Mouse (Mus musculus): ENCODE measurements around the gene 2010111I01Rik. TPM values are rescaled to one million over a fixed set of nuclear protein-coding genes. Genes with fewer than 3 reads are reported as not detected.
A peak's percentile ranks its signal among the peaks of the same experiment; 100 is the strongest.

Gene 2010111I01Rik
- polyA plus RNA-seq, 1 experiment from 2014 or later, result 34.6 TPM

- whole genome bisulfite sequencing, result 88% methylated on average over 12 of the region's 12 CpGs
- Histone ChIP-seq H3K4me1 (replicated peaks) (peaks cover 24% of the 10 kb centered on the region), H3K4me3 (no peak overlapping the region), H3K36me3 (no peaks in the 10 kb centered on the region; the same call in 1 of the 2 replicates), H3K27me3 (ENCODE audit: insufficient read depth, poor library complexity, severe bottlenecking) (peaks cover 5% of the 10 kb centered on the region), H3K27ac (no peak overlapping the region), H3K9me3 (no peaks in the 10 kb centered on the region)
- DNase-seq (ENCODE audit: low spot score), result no peak
Observed at GRCm38 (mm10) chr13:63246332-63246940, 281.7 kb downstream of the 2010111I01Rik start.

GRCm38 (mm10) chr13:63247041-63247440 is 282.3 kb downstream of the 2010111I01Rik start:
- no peaks in the 10 kb centered on the region for H3K9me3 ChIP-seq
- no peak overlapping the region for H3K27ac ChIP-seq
- no peak overlapping the region for H3K4me3 ChIP-seq
- no peaks in the 10 kb centered on the region for H3K27me3 ChIP-seq (ENCODE audit: insufficient read depth, poor library complexity, severe bottlenecking)
- peaks cover 18% of the 10 kb centered on the region for H3K4me1 ChIP-seq (replicated peaks)
- 80% methylated on average over 7 of the region's 7 CpGs for WGBS
- DNase-seq (ENCODE audit: low spot score), result no peak
- H3K36me3 ChIP-seq, result no peaks in the 10 kb centered on the region; the same call in 1 of the 2 replicates

- H3K27ac ChIP-seq, result no peak overlapping the region
- no peak for DNase-seq (ENCODE audit: low spot score)
- no peaks in the 10 kb centered on the region; the same call in 1 of the 2 replicates for H3K36me3 ChIP-seq
- no peaks in the 10 kb centered on the region for H3K9me3 ChIP-seq
- H3K27me3 ChIP-seq (ENCODE audit: insufficient read depth, poor library complexity, severe bottlenecking), result no peaks in the 10 kb centered on the region
- H3K4me1 ChIP-seq (replicated peaks), result peaks cover 13% of the 10 kb centered on the region
- WGBS, result 97% methylated on average over 11 of the region's 11 CpGs
- H3K4me3 ChIP-seq, result no peak overlapping the region
Observed at GRCm38 (mm10) chr13:63247631-63248030, 282.9 kb downstream of the 2010111I01Rik start.

GRCm38 (mm10) chr13:63248318-63248717 is 283.6 kb downstream of the 2010111I01Rik start:
- DNase-seq (ENCODE audit: low spot score), result no peak
- Histone ChIP-seq H3K27me3 (ENCODE audit: insufficient read depth, poor library complexity, severe bottlenecking) (no peaks in the 10 kb centered on the region), H3K4me1 (replicated peaks) (peaks cover 12% of the 10 kb centered on the region), H3K36me3 (no peaks in the 10 kb centered on the region; the same call in 1 of the 2 replicates), H3K9me3 (no peaks in the 10 kb centered on the region), H3K27ac (no peak overlapping the region), H3K4me3 (no peak overlapping the region)
- 92% methylated on average over 10 of the region's 10 CpGs for WGBS

GRCm38 (mm10) chr13:63249171-63249570 is 284.5 kb downstream of the 2010111I01Rik start:
- H3K27ac ChIP-seq, result no peak overlapping the region
- H3K4me1 ChIP-seq (replicated peaks), result peaks cover 12% of the 10 kb centered on the region
- H3K9me3 ChIP-seq, result no peaks in the 10 kb centered on the region
- H3K36me3 ChIP-seq, result no peaks in the 10 kb centered on the region; the same call in 1 of the 2 replicates
- H3K4me3 ChIP-seq, result no peak overlapping the region
- WGBS, result 91% methylated on average over 7 of the region's 7 CpGs
- H3K27me3 ChIP-seq (ENCODE audit: insufficient read depth, poor library complexity, severe bottlenecking), result no peaks in the 10 kb centered on the region
- DNase-seq (ENCODE audit: low spot score), result no peak

- H3K36me3 ChIP-seq, result no peaks in the 10 kb centered on the region
- 86% methylated on average over 8 of the region's 8 CpGs for WGBS
- no peak for DNase-seq (ENCODE audit: low spot score)
- H3K4me3 ChIP-seq, result no peak overlapping the region
- H3K27me3 ChIP-seq (ENCODE audit: insufficient read depth, poor library complexity, severe bottlenecking), result no peaks in the 10 kb centered on the region
- 0 out of 2 replicates have a peak overlapping the region, but pooled peaks have one; percentile 8 for H3K27ac ChIP-seq
- H3K4me1 ChIP-seq (replicated peaks), result peaks cover 5% of the 10 kb centered on the region
- H3K9me3 ChIP-seq, result no peaks in the 10 kb centered on the region
Observed at GRCm38 (mm10) chr13:63249741-63250431, 285.2 kb downstream of the 2010111I01Rik start.

- no peaks in the 10 kb centered on the region for H3K36me3 ChIP-seq
- no peak overlapping the region for H3K4me3 ChIP-seq
- 0 out of 2 replicates have a peak, but pooled peaks cover 2% of the 10 kb centered on the region for H3K4me1 ChIP-seq (replicated peaks)
- no peak overlapping the region for H3K27ac ChIP-seq
- H3K9me3 ChIP-seq, result no peaks in the 10 kb centered on the region
- WGBS, result 91% methylated on average over 8 of the region's 8 CpGs
- no peaks in the 10 kb centered on the region for H3K27me3 ChIP-seq (ENCODE audit: insufficient read depth, poor library complexity, severe bottlenecking)
- DNase-seq (ENCODE audit: low spot score), result no peak
Observed at GRCm38 (mm10) chr13:63250441-63250980, 285.8 kb downstream of the 2010111I01Rik start.

- Histone ChIP-seq H3K9me3 (no peaks in the 10 kb centered on the region), H3K4me3 (no peak overlapping the region), H3K4me1 (replicated peaks) (0 out of 2 replicates have a peak, but pooled peaks cover 3% of the 10 kb centered on the region), H3K27me3 (ENCODE audit: insufficient read depth, poor library complexity, severe bottlenecking) (no peaks in the 10 kb centered on the region), H3K36me3 (no peaks in the 10 kb centered on the region), H3K27ac (no peak overlapping the region)
- DNase-seq (ENCODE audit: low spot score), result no peak
- 78% methylated on average over 12 of the region's 12 CpGs for WGBS
Observed at GRCm38 (mm10) chr13:63251118-63251889, 286.6 kb downstream of the 2010111I01Rik start.

- Histone ChIP-seq H3K4me3 (no peak overlapping the region), H3K9me3 (no peaks in the 10 kb centered on the region), H3K4me1 (replicated peaks) (0 out of 2 replicates have a peak, but pooled peaks cover 3% of the 10 kb centered on the region), H3K36me3 (peaks cover 5% of the 10 kb centered on the region; the same call in 1 of the 2 replicates), H3K27me3 (ENCODE audit: insufficient read depth, poor library complexity, severe bottlenecking) (no peaks in the 10 kb centered on the region), H3K27ac (no peak overlapping the region)
- DNase-seq (ENCODE audit: low spot score), result no peak
- WGBS, result 95% methylated on average over 2 of the region's 2 CpGs
Observed at GRCm38 (mm10) chr13:63252295-63253010, 287.8 kb downstream of the 2010111I01Rik start.

- Histone ChIP-seq H3K4me3 (no peak overlapping the region), H3K4me1 (replicated peaks) (peaks cover 5% of the 10 kb centered on the region; the same call in 1 of the 2 replicates), H3K36me3 (peaks cover 5% of the 10 kb centered on the region; the same call in 1 of the 2 replicates), H3K9me3 (no peaks in the 10 kb centered on the region), H3K27ac (no peak overlapping the region), H3K27me3 (ENCODE audit: insufficient read depth, poor library complexity, severe bottlenecking) (no peaks in the 10 kb centered on the region)
- WGBS, result 93% methylated on average over 5 of the region's 5 CpGs
- DNase-seq (ENCODE audit: low spot score), result no peak
Observed at GRCm38 (mm10) chr13:63253147-63253546, 288.5 kb downstream of the 2010111I01Rik start.

- 92% methylated on average over 7 of the region's 7 CpGs for WGBS
- no peaks in the 10 kb centered on the region for H3K9me3 ChIP-seq
- no peak for DNase-seq (ENCODE audit: low spot score)
Observed at GRCm38 (mm10) chr13:63253886-63254636, 289.4 kb downstream of the 2010111I01Rik start.

More at GRCm38 (mm10) chr13:63253886-63254636, 289.4 kb downstream of the 2010111I01Rik start:
- Histone ChIP-seq H3K4me1 (replicated peaks) (peaks cover 8% of the 10 kb centered on the region; the same call in 1 of the 2 replicates), H3K4me3 (no peak overlapping the region), H3K27ac (no peak overlapping the region), H3K27me3 (ENCODE audit: insufficient read depth, poor library complexity, severe bottlenecking) (no peaks in the 10 kb centered on the region), H3K36me3 (peaks cover 5% of the 10 kb centered on the region; the same call in 1 of the 2 replicates)

Measured in hindbrain, embryonic 10.5 days (tissue).